Mouse (Mus musculus) monocyte, adult 59 days (primary cell): Measurements from ENCODE around the gene Orc3. TPM values are rescaled to one million over a fixed set of nuclear protein-coding genes. Genes with fewer than 3 reads are reported as not detected.

Experiments
- total RNA-seq, 2 experiments: library from RNA; stranded (reverse); gene quantifications; one replicate each; pipeline ENCODE4 v1.2.4; 2023

Orc3 gene
- 10 to 100 TPM; 50.0 to 51.4 TPM for total RNA-seq

DNA sequence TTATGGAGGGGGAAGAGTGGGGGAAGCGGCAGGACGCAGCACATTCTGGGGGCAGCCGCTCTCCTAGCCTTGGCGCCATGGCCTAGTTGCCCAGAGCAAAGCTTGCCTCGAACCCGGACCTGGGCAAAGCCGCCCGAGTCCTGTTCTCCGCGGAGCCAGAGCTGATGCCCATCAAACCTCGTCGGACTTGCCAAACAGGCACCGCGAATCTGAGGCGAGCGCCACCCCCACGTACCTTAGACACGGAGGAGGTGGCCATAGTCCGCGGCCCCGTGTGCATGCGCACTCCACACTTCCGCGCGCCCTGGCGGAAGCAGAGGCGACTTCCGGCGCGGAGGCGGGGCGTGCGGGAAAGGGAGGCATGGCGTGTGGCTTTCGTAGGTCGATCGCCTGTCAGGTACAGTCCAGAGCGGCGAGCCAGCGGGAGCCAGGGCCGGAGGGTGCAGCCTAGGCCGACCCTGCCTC lies at the start of gene Orc3, which contains the start of gene Rars2:
Gene Orc3, minus strand, starts transcription at position 315 of the 465 bp plus-strand sequence.
Gene Rars2, plus strand, starts transcription at position 328 of the 465 bp plus-strand sequence.

GRCm38 (mm10) chr4:34550748-34551097 lies 64.0 kb downstream of the Orc3 start, which contains the start of gene Akirin2:
TSS of gene Akirin2 (plus strand) at chr4:34550937.

Other genes starting within 250 kb of the Orc3 start
- 10 to 100 TPM; 69.1 to 73.2 TPM for gene Akirin2, start 64.0 kb downstream of the Orc3 start, total RNA-seq
- 10 to 100 TPM; 13.1 to 15.1 TPM for gene Rars2, start within 50 bp of the Orc3 start, total RNA-seq
- 10 to 100 TPM; 13.4 to 18.9 TPM for gene Slc35a1, start 72.5 kb upstream of the Orc3 start, total RNA-seq
- not detected for gene Cfap206, start 115.3 kb upstream of the Orc3 start, total RNA-seq
- not detected for gene Gm136, start 141.3 kb upstream of the Orc3 start, total RNA-seq
- gene Smim8, start 163.5 kb upstream of the Orc3 start, total RNA-seq, result 1 to 10 TPM; 6.1 to 7.1 TPM